Mouse (Mus musculus) embryonic fibroblast, embryonic 13.5 days (primary cell): ENCODE measurements at regions not wholly inside any gene's neighbourhood (a gene's known extent, or its start where the extent isn't known, plus 50 kb on each side); places are given as distances from the start of the nearest gene placed in this dataset.

Source experiments
- H3K27ac ChIP-seq: 2 replicates; pipeline ENCODE4 v1.5.1; 2012; ENCODE audit warnings: low read length, control low read depth, inconsistent platforms; ENCODE audit not compliant: insufficient read depth
- H3K4me1 ChIP-seq: 2 replicates; pipeline ENCODE4 v1.6.1; 2011; ENCODE audit warnings: low read length; ENCODE audit not compliant: control insufficient read depth, insufficient read depth
- H3K4me3 ChIP-seq: 2 replicates; pipeline ENCODE4 v1.5.1; 2011; ENCODE audit warnings: mild to moderate bottlenecking, control low read depth, low read length; ENCODE audit not compliant: insufficient read depth
- CTCF ChIP-seq: IDR thresholded peaks from 2 replicates; pipeline ENCODE4 v1.5.1; 2011; ENCODE audit warnings: mild to moderate bottlenecking, control low read depth, low read length, moderate library complexity, borderline replicate concordance; ENCODE audit not compliant: insufficient read depth
- POLR2A ChIP-seq: IDR thresholded peaks from 2 replicates; pipeline ENCODE4 v1.6.1; 2011; ENCODE audit warnings: low read depth, mild to moderate bottlenecking, control low read depth, low read length, moderate library complexity

GRCm38 (mm10) chr9:89858005-89858404 lies 51.7 kb upstream of the Rasgrf1 start:
- Histone ChIP-seq H3K27ac (no peak overlapping the region), H3K4me1 (no peaks in the 10 kb centered on the region), H3K4me3 (no peak overlapping the region)
- TF ChIP-seq POLR2A (no peak), CTCF (no peak)

DNA sequence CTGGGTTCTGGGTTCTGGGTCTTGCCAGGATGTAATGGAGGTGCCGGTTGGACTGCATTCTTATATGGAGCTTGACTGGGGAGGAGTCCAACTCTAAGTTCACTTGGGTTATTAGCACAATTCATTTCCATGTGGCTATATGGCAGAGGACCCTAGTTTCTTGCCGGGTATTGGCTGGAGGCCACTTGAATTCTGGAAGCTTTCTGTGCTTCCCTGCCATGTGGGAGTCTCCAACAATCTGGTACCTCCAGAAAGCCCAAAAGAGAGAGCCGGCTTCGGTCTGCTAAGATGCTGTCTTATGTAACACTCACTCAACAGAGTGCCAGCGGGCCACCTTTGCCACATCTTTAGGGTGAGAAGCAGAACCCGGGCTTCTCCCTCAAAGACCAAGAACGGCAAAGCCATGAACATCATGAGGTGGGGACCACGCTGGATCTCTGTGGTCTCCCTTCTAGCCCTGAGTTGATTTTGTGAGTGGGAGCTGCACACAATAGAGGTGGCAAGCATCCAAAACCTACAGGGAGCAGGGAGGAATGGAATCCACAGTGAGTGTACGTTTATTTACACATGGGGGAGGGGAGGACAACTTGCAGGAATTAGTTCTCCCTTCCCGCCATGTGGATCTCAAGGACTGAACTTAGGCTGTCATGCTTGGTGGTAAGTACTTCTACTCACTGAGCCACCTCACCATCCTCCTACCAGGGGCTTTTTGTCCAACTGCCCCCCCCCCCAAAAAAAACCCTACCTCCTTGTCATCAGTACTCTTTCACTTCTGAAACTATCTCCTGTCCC lies 59.0 kb upstream of the Rasgrf1 start:
- Histone ChIP-seq H3K27ac (no peak overlapping the region), H3K4me3 (no peak overlapping the region), H3K4me1 (no peaks in the 10 kb centered on the region)
- TF ChIP-seq POLR2A (no peak), CTCF (no peak)

DNA sequence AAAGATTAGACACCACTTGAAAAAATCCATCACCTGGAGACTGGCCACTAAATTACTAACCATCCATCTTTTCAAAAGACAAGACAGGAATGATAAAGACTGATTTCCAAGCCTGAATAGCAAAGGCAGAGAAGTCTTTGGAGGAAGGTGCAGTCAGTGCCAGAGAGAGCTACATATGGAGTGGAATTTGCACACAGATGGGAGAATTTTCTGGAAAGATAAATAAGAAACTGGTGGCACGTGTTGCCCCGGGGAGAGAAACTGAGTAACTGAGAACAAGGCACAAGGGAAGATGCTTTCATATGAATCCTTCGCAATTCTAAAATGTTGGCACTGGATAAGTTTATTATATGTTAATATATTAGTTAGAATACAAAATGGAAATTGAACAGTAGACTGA lies 59.8 kb upstream of the Rasgrf1 start:
- no peak overlapping the region for H3K4me3 ChIP-seq
- H3K27ac ChIP-seq, result no peak overlapping the region
- no peak for TF ChIP-seq CTCF
- TF ChIP-seq POLR2A, result no peak

GRCm38 (mm10) chr9:89848571-89848970 lies 61.1 kb upstream of the Rasgrf1 start:
- Histone ChIP-seq H3K27ac (no peak overlapping the region), H3K4me3 (no peak overlapping the region), H3K4me1 (no peaks in the 10 kb centered on the region)
- TF ChIP-seq CTCF (no peak), POLR2A (no peak)

More for the DNA sequence above, 59.8 kb upstream of the Rasgrf1 start:
- no peaks in the 10 kb centered on the region for H3K4me1 ChIP-seq

DNA sequence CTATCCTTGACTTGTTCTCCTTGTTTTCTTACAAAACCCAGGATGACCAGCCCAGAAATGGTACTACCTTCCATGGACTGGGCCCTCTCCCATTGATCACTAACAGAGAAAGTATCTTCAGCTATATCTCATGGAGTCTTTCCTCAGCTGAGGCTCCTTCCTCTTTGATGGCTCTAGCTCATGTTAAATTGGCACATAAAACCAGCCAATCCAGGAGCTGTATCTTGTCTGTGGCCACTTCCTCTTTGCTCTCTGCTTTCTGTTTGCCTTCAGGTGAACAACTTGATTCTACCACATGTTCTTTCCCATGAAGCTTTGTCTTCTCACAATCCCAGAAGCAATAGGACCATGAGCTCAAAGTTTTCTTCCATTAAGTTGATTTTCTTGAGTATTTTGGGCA lies 62.7 kb upstream of the Rasgrf1 start:
- TF ChIP-seq CTCF, result no peak
- no peak for TF ChIP-seq POLR2A
- H3K4me3 ChIP-seq, result no peak overlapping the region
- H3K4me1 ChIP-seq, result no peaks in the 10 kb centered on the region
- no peak overlapping the region for H3K27ac ChIP-seq

DNA sequence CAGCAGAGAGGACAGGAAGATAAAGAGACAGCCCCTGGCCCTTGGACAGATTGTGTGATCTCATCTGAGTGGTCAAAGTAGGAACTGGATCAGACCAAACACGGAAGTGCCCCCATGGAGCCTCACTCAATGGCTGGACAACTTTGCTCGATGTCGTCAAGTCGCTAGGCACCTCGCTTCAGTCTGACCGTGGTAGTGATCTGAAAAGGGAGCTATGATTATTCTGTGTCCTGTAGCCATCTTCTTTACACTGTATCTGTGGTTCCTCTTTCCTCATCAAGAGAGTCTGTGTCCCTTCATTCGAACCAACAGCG lies 67.0 kb upstream of the Rasgrf1 start:
- no peak for TF ChIP-seq CTCF
- TF ChIP-seq POLR2A, result no peak
- H3K4me1 ChIP-seq, result no peaks in the 10 kb centered on the region
- no peak overlapping the region for H3K4me3 ChIP-seq
- H3K27ac ChIP-seq, result no peak overlapping the region

DNA sequence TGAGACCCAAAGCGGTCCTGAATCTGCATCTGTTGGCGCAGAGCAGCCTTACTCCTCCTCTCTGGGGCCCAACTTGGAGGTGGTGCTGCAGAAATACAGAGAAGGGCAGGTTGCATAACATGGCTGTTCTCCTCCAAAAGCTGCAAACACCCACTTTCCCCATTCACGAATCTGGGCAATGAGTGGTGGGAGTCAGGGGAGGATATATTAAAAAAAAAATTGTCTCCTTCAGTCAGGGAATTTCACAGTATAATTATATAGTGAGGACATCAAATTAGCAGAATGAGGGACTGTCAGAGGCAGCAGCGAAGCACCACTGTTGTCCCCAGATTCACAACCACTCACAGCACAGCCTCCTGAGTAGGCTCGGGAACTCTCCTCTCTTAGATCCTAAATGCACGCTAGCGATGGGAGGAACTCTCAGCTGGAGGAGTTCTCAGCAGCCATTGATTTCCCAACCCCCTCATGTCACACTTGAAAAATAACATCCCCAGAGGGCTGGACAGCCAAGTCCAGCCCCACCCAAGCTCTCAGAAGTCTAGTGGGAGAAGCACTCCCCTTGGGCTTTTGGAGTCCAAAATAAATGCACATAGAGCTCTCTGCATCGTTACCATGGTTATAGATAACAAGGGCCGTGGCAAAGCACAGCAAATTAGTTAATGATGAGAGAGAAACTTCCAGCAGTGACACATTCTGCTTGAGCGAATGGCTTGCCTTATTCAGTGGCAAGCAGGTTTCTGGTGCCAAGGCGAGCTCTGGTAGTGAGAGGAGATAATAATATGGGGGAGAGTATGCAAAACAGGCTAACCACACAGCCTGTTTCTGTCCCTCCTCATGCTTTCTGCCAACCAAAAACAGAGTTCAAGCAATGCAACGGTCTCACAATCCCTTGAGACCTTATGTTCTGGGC lies 67.6 kb upstream of the Rasgrf1 start:
- Histone ChIP-seq H3K4me3 (no peak overlapping the region), H3K4me1 (no peaks in the 10 kb centered on the region), H3K27ac (no peak overlapping the region)
- TF ChIP-seq POLR2A, result no peak
- TF ChIP-seq CTCF, result no peak

DNA sequence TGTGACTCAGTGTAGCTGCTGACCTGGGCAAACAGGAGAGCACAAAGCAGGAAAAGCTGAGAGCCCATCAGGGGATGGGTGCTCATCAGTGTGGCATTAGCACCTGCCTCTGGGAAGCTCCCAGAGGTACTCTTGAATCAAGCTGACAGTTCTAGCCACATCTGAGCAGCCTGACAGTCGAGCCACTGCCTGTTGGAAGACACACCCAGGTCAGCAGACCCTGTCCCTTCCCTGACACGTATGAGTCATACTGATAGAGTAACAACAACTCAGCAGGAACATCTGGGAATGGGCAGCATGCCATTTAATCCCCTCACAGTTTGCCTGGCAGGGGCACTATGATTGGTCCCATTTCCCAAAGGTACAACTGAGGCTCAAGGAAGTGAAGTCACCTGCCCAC lies 68.3 kb upstream of the Rasgrf1 start:
- Histone ChIP-seq H3K4me3 (no peak overlapping the region), H3K27ac (no peak overlapping the region), H3K4me1 (no peaks in the 10 kb centered on the region)
- TF ChIP-seq POLR2A (no peak), CTCF (no peak)

DNA sequence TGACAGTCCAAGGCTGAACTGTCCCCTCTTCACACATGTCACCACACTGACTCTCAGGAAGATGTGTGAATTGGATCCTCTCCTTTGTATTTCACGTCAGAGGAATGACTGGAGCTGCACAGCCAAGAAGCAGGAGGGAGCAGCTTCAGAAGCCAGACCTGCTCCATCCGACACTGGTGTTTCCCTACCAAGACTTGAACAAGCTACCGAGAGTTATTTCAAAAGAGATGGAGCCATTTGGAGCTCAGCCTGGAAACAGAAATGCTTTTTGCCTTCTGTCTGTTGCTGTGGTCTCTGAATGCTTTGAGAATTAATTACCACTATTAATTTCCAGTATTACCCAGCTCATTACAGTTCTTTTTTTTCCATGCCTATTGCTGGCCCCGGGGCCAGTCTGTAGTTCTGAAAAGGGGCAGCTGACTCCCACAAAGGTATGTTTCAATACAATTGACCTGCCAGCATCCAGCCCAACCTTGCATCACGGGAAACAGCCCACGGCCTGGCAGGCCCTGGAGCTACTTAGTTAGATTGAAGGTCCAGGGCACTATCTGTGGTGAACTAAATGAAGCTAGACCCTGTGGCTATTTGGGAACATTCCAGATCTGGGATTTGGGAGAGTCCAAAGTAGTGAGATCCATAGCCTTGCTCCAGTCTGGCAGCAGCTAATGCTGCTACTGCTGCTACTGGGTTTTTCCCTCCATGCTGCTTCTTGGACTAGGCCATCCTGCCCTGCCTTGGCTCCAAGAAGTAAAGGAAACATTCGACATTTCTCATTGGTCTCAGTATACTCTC lies 73.1 kb upstream of the Rasgrf1 start:
- TF ChIP-seq POLR2A, result no peak
- TF ChIP-seq CTCF, result no peak
- Histone ChIP-seq H3K4me3 (no peak overlapping the region), H3K4me1 (no peaks in the 10 kb centered on the region), H3K27ac (no peak overlapping the region)

- Histone ChIP-seq H3K27ac (no peak overlapping the region), H3K4me3 (no peak overlapping the region), H3K4me1 (no peaks in the 10 kb centered on the region)
- no peak for TF ChIP-seq CTCF
- TF ChIP-seq POLR2A, result no peak
Measured at GRCm38 (mm10) chr9:89833596-89833995, 76.1 kb upstream of the Rasgrf1 start.
